ENCODE assay signal across 8 mouse cellular contexts in the genomic region with DNA sequence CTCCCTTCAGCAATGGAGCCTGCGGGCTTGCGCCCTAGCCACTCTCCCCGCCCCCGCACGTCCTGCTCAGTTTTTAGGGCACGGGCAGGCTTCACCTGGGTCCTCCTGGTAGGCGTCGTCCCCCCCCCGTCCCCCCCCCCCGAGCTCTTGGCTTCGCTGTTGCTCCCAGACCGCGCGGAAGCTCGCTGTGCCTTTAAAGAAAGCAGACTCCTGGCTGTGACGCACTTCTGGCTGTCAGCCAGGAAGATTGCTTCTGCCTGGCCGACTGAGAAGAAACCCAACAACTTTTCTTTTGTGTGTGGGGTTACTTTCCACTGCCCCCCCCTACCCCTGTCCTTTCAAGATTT. TPM values are rescaled to one million over a fixed set of nuclear protein-coding genes. Genes with fewer than 3 reads are reported as not detected.
A peak's percentile ranks its signal among the peaks of the same experiment; 100 is the strongest.
DNase-seq lines count a peak whose midpoint lies in the region; ATAC-seq lines count a peak whose summit lies in the region.

No protein-coding gene starts in this region.

- 0% methylated on average over 13 of the region's 17 CpGs for WGBS in hindbrain, embryonic 14.5 days

- peak; percentile 79 for ATAC-seq in hindbrain, embryonic 14.5 days (ENCODE audit: low FRiP score)

- peaks cover 28% of the 10 kb centered on the region for H3K4me1 ChIP-seq in hindbrain, embryonic 14.5 days (replicated peaks; ENCODE audit: control insufficient read depth, insufficient read depth, low read length)

- peak overlapping the region; percentile 83 for H3K4me3 ChIP-seq in hindbrain, embryonic 14.5 days (replicated peaks; ENCODE audit: low read length)

- peak overlapping the region; percentile 100 for H3K27ac ChIP-seq in hindbrain, embryonic 14.5 days

- H3K27me3 ChIP-seq in hindbrain, embryonic 14.5 days (ENCODE audit: control insufficient read depth, insufficient read depth, low read length): no peaks in the 10 kb centered on the region

- no peaks in the 10 kb centered on the region for H3K36me3 ChIP-seq in hindbrain, embryonic 14.5 days (replicated peaks; ENCODE audit: control insufficient read depth, insufficient read depth)

- H3K9me3 ChIP-seq in hindbrain, embryonic 14.5 days (ENCODE audit: control insufficient read depth, low read length): no peaks in the 10 kb centered on the region

- peak; percentile 97 for DNase-seq in NIH3T3 (ENCODE audit: low read depth)
- peak; percentile 89 to 91 for DNase-seq in cerebellum, postnatal 14 days
- DNase-seq in gastrocnemius, adult 18-20 months (ENCODE audit: low spot score): peak; percentile 93
- DNase-seq in hindbrain, embryonic 14.5 days (ENCODE audit: low spot score): peak; percentile 95
- DNase-seq in layer of hippocampus, postnatal 36 days: peak; percentile 77 to 79
- DNase-seq in lung, postnatal 14 days: peak; percentile 94
- peak; percentile 89 for DNase-seq in retina, embryonic 14.5 days (ENCODE audit: low spot score)
- DNase-seq in urinary bladder, postnatal 14 days (ENCODE audit: low spot score): peak; percentile 95

- peak overlapping the region; percentile 80 for H3K4me2 ChIP-seq in hindbrain, embryonic 14.5 days (replicated peaks)

- H3K9ac ChIP-seq in hindbrain, embryonic 14.5 days: peak overlapping the region; percentile 97

RNA-seq across cellular contexts. Expression of a gene that starts 36.5 kb away (rescaled TPM):
- 10 to 100 TPM; 53.5 to 57.4 TPM for total RNA-seq in gastrocnemius, adult 18-20 months (2021)
- 50.0 and 50.8 TPM in 2 replicates for polyA plus RNA-seq in hindbrain, embryonic 14.5 days (2014; fragmentation: Nextera tagmentation; extraction: Ambion mirVana)
- total RNA-seq in layer of hippocampus, postnatal 36 days (2021): 100 to 1,000 TPM; 101 to 112 TPM

RNA-seq across cellular contexts. Expression of a gene that starts 36.7 kb away (rescaled TPM):
- 1 to 10 TPM; 4.0 to 4.3 TPM for total RNA-seq in gastrocnemius, adult 18-20 months (2021)
- polyA plus RNA-seq in hindbrain, embryonic 14.5 days (2014; fragmentation: Nextera tagmentation; extraction: Ambion mirVana): 12.5 and 15.2 TPM in 2 replicates
- total RNA-seq in layer of hippocampus, postnatal 36 days (2021): 1 to 10 TPM; 4.8 to 5.7 TPM

RNA-seq across cellular contexts. Expression of a gene that starts 48.1 kb away (rescaled TPM):
- total RNA-seq in gastrocnemius, adult 18-20 months (2021): 1 to 10 TPM; 1.5 to 2.3 TPM
- polyA plus RNA-seq in hindbrain, embryonic 14.5 days (2014; fragmentation: Nextera tagmentation; extraction: Ambion mirVana): 3.0 and 3.5 TPM in 2 replicates
- 10 to 100 TPM in 1 of 2 experiments, 1 to 10 TPM in 1; 7.8 to 11.0 TPM for total RNA-seq in layer of hippocampus, postnatal 36 days (2021)

Comparison
In these comparisons a context has a peak if more than half of its experiments do, and no peak if none do; other contexts are left out.
1. Peak in every context shown above with its lines: DNase-seq, ATAC-seq, H3K4me3 ChIP-seq and H3K27ac ChIP-seq.